Mouse (Mus musculus): ENCODE measurements around the gene Tead1. TPM values are rescaled to one million over a fixed set of nuclear protein-coding genes. Genes with fewer than 3 reads are reported as not detected.

The Tead1 gene
- polyA plus RNA-seq, 1 experiment from 2014 or later, result 6.0 TPM

DNA sequence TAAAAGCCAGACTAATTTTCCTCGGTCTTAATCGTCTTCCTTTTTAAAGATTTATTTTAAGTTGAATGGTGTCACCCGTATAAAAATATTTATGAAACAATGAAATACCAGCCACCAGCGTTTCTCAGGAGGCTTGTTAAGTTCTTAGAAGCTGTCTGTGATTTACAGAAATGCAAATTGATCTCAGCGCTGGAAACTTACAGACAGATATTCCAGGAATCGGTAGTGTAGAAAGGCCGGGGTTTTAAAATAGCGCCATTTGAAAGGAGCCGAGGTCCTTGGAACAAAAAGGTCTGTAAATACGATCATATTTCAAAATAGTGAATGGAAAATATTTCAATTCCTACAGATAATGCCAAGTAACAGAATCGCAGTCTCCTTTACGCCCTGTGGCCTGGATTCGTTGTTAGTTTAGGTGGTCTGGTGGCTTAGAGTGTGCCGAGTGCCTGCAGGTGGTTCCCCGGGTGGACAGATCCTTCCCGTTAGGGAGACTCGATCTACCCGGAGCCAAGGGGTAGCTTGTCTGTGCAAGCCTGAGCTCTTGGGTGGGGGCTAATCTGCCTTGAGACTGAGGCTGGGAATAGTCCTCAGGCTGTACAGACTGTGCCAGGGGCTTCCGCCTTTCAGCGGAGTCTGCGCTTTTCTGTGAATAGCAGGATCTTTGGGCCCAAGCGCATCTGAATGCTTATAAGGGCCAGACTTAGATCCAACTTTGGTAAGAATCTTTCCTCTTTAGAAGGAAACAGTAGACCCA, 1.6 kb downstream of the Tead1 start:
- no peak for ATAC-seq
- under 1% methylated on average over 22 of the region's 22 CpGs for WGBS
- Histone ChIP-seq H3K9ac (ENCODE audit: low read length) (peak overlapping the region; percentile 88), H3K4me2 (ENCODE audit: low read length) (peak overlapping the region; percentile 88), H3K27ac (ENCODE audit: low read depth, low read length) (peak overlapping the region; percentile 46; the same call in 1 of the 2 replicates), H3K4me3 (ENCODE audit: low read depth, low read length) (peak overlapping the region; percentile 83), H3K36me3 (ENCODE audit: control insufficient read depth, insufficient read depth, low read length) (no peaks in the 10 kb centered on the region), H3K27me3 (replicated peaks; ENCODE audit: control insufficient read depth, insufficient read depth, low read length) (no peaks in the 10 kb centered on the region), H3K9me3 (replicated peaks; ENCODE audit: control insufficient read depth, low read length) (no peaks in the 10 kb centered on the region), H3K4me1 (ENCODE audit: control insufficient read depth, insufficient read depth, low read length) (peaks cover 30% of the 10 kb centered on the region)
- DNase-seq (ENCODE audit: low spot score), result peak; percentile 78

DNA sequence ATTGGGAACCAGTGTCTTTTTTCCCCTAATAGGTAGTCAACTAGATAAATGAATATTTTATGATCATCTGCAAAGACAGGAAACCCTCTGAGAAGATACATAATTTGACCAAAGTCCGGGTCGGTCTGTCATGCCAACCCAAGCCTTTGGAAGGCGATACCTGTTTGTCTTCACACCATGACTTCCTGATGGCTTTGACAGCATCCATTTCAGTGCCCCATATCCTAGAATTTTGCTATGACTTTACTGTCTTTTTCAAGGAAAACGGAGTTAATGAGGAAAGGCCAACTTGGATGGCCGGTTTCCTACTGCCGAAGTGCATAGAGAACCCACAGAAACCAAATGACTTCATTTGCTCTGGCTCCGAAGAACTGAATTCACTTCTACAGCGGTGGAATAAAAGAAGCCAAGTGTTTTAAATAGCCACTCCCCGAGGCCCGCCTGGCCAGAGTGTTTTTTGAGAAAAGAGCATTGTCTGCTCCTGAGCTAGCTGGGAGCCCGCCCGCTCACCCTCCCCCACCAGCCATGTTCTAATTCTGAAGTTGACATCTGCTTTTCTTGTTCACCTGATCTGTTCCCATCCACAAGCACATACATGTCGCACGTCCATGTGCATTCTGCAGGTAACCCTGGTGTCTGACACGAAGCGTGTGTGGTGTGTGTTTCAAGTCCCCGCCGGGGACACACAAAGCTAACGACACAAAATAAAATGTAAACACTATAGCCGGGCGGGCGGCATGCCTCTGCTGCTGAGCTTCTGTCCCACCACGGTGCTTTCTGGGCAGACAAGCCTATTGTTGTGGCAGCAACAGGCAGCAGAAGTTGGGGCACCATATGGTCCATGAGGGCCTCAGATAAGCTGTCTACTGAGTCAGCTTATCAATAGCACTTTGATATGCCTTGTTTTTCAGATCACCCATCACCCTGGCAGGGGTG, 5.8 kb downstream of the Tead1 start:
- Histone ChIP-seq H3K36me3 (ENCODE audit: control insufficient read depth, insufficient read depth, low read length) (no peaks in the 10 kb centered on the region), H3K4me1 (ENCODE audit: control insufficient read depth, insufficient read depth, low read length) (peaks cover 38% of the 10 kb centered on the region), H3K4me3 (ENCODE audit: low read depth, low read length) (no peak overlapping the region), H3K9ac (ENCODE audit: low read length) (no peak overlapping the region), H3K27ac (ENCODE audit: low read depth, low read length) (no peak overlapping the region), H3K27me3 (replicated peaks; ENCODE audit: control insufficient read depth, insufficient read depth, low read length) (no peaks in the 10 kb centered on the region), H3K4me2 (ENCODE audit: low read length) (peak overlapping the region; percentile 40), H3K9me3 (replicated peaks; ENCODE audit: control insufficient read depth, low read length) (no peaks in the 10 kb centered on the region)
- WGBS, result 6% methylated on average over 23 of the region's 23 CpGs
- peak; percentile 66 for DNase-seq (ENCODE audit: low spot score)
- ATAC-seq, result peak; percentile 31; the same call in 1 of the 2 replicates

DNA sequence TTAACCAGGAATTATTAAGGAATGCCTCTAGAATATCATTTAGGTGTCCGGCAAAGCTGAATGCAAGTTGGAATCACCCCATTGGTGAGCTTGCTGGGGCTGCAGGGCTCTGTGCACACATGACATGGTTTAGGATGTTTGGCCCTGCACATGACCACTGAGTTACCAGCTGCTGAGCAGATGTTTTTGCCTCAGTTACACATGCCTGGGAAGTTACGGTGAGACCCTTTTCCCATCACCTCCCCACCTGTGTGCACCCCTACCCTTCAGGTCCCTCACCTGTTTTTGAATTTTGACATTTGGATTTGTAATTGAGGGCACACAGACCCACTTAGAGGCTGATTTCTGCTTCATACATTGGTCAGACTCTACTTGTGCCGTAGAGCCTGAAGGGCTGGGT, 6.9 kb downstream of the Tead1 start:
- Histone ChIP-seq H3K4me1 (ENCODE audit: control insufficient read depth, insufficient read depth, low read length) (peaks cover 42% of the 10 kb centered on the region), H3K27ac (ENCODE audit: low read depth, low read length) (no peak overlapping the region), H3K4me3 (ENCODE audit: low read depth, low read length) (no peak overlapping the region), H3K9ac (ENCODE audit: low read length) (no peak overlapping the region), H3K27me3 (replicated peaks; ENCODE audit: control insufficient read depth, insufficient read depth, low read length) (no peaks in the 10 kb centered on the region), H3K4me2 (ENCODE audit: low read length) (no peak overlapping the region), H3K9me3 (replicated peaks; ENCODE audit: control insufficient read depth, low read length) (no peaks in the 10 kb centered on the region), H3K36me3 (ENCODE audit: control insufficient read depth, insufficient read depth, low read length) (no peaks in the 10 kb centered on the region)
- no peak for ATAC-seq
- DNase-seq (ENCODE audit: low spot score), result no peak
- 80% methylated on average over 3 of the region's 3 CpGs for WGBS

GRCm38 (mm10) chr7:112686586-112686985, 7.5 kb downstream of the Tead1 start:
- ATAC-seq (no peak), DNase-seq (ENCODE audit: low spot score) (no peak)
- Histone ChIP-seq H3K27me3 (replicated peaks; ENCODE audit: control insufficient read depth, insufficient read depth, low read length) (no peaks in the 10 kb centered on the region), H3K36me3 (ENCODE audit: control insufficient read depth, insufficient read depth, low read length) (no peaks in the 10 kb centered on the region), H3K9ac (ENCODE audit: low read length) (no peak overlapping the region), H3K4me1 (ENCODE audit: control insufficient read depth, insufficient read depth, low read length) (peaks cover 44% of the 10 kb centered on the region), H3K9me3 (replicated peaks; ENCODE audit: control insufficient read depth, low read length) (no peaks in the 10 kb centered on the region), H3K4me2 (ENCODE audit: low read length) (no peak overlapping the region), H3K4me3 (ENCODE audit: low read depth, low read length) (no peak overlapping the region), H3K27ac (ENCODE audit: low read depth, low read length) (no peak overlapping the region)
- WGBS, result 57% methylated on average over 10 of the region's 10 CpGs

- WGBS, result 42% methylated on average over 9 of the region's 9 CpGs
- H3K4me2 ChIP-seq (ENCODE audit: low read length), result no peak overlapping the region
- no peak for ATAC-seq
- H3K27me3 ChIP-seq (replicated peaks; ENCODE audit: control insufficient read depth, insufficient read depth, low read length), result no peaks in the 10 kb centered on the region
- no peak overlapping the region for H3K9ac ChIP-seq (ENCODE audit: low read length)
- H3K4me1 ChIP-seq (ENCODE audit: control insufficient read depth, insufficient read depth, low read length), result peaks cover 32% of the 10 kb centered on the region
- no peak for DNase-seq (ENCODE audit: low spot score)
- no peaks in the 10 kb centered on the region for H3K36me3 ChIP-seq (ENCODE audit: control insufficient read depth, insufficient read depth, low read length)
- no peak overlapping the region for H3K4me3 ChIP-seq (ENCODE audit: low read depth, low read length)
- no peak overlapping the region for H3K27ac ChIP-seq (ENCODE audit: low read depth, low read length)
- no peaks in the 10 kb centered on the region for H3K9me3 ChIP-seq (replicated peaks; ENCODE audit: control insufficient read depth, low read length)
These were observed 9.4 kb downstream of the Tead1 start for GRCm38 (mm10) chr7:112688425-112689001.

- no peaks in the 10 kb centered on the region for H3K9me3 ChIP-seq (replicated peaks; ENCODE audit: control insufficient read depth, low read length)
- H3K4me2 ChIP-seq (ENCODE audit: low read length), result no peak overlapping the region
- 21% methylated on average over 7 of the region's 7 CpGs for whole genome bisulfite sequencing
- H3K27ac ChIP-seq (ENCODE audit: low read depth, low read length), result no peak overlapping the region
- ATAC-seq (no peak), DNase-seq (ENCODE audit: low spot score) (no peak)
- no peaks in the 10 kb centered on the region for H3K36me3 ChIP-seq (ENCODE audit: control insufficient read depth, insufficient read depth, low read length)
- no peaks in the 10 kb centered on the region for H3K27me3 ChIP-seq (replicated peaks; ENCODE audit: control insufficient read depth, insufficient read depth, low read length)
- no peak overlapping the region for H3K9ac ChIP-seq (ENCODE audit: low read length)
- H3K4me1 ChIP-seq (ENCODE audit: control insufficient read depth, insufficient read depth, low read length), result peaks cover 18% of the 10 kb centered on the region
- no peak overlapping the region for H3K4me3 ChIP-seq (ENCODE audit: low read depth, low read length)
These were observed 12.0 kb downstream of the Tead1 start for GRCm38 (mm10) chr7:112690836-112691781.

DNA sequence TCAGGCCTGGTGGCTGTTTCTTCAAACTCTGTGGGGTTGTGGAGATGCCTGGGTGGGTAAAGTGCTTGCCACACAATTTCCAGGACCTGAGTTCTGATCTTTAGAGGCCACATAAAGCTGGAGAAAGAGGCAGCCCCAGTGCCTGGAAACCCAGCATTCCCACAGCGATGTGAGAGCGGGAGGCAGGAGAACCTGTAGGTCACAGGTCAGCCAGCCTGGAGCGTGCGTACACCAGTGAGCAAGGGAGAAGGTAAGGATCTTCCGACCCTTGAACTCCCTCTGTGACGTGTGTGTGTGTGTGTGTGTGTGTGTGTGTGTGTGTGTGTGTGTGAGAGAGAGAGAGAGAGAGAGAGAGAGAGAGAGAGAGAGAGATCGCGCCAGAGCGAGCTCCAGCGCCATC, 14.4 kb downstream of the Tead1 start:
- Histone ChIP-seq H3K9me3 (replicated peaks; ENCODE audit: control insufficient read depth, low read length) (no peaks in the 10 kb centered on the region), H3K36me3 (ENCODE audit: control insufficient read depth, insufficient read depth, low read length) (no peaks in the 10 kb centered on the region), H3K4me2 (ENCODE audit: low read length) (no peak overlapping the region), H3K27me3 (replicated peaks; ENCODE audit: control insufficient read depth, insufficient read depth, low read length) (no peaks in the 10 kb centered on the region), H3K4me1 (ENCODE audit: control insufficient read depth, insufficient read depth, low read length) (peaks cover 39% of the 10 kb centered on the region), H3K27ac (ENCODE audit: low read depth, low read length) (no peak overlapping the region), H3K4me3 (ENCODE audit: low read depth, low read length) (no peak overlapping the region), H3K9ac (ENCODE audit: low read length) (no peak overlapping the region)
- DNase-seq (ENCODE audit: low spot score), result no peak
- ATAC-seq, result no peak
- 85% methylated on average over 10 of the region's 10 CpGs for WGBS

DNA sequence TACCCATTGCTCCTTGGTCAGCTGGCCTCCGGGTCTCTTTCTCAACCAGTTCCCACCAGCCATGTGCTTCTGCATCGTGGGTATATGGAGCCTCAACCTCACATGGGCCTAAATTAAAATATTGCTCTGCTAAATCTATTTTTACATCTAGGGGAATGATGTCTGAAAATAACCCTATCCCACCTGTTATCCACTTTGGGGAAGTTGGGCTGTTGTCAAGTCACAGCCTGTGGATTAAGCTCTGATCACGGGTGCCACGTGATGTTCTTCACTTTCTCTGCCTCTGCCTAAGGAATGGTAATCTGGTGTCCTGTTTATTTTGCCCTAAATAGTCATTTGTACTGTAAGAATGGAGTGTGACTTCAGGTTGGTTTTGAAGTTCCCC, 17.7 kb downstream of the Tead1 start:
- Histone ChIP-seq H3K9ac (ENCODE audit: low read length) (peak overlapping the region; percentile 5; the same call in 1 of the 2 replicates), H3K4me2 (ENCODE audit: low read length) (no peak overlapping the region), H3K4me3 (ENCODE audit: low read depth, low read length) (no peak overlapping the region), H3K4me1 (ENCODE audit: control insufficient read depth, insufficient read depth, low read length) (peaks cover 43% of the 10 kb centered on the region), H3K27ac (ENCODE audit: low read depth, low read length) (no peak overlapping the region; the same call in 1 of the 2 replicates), H3K36me3 (ENCODE audit: control insufficient read depth, insufficient read depth, low read length) (no peaks in the 10 kb centered on the region), H3K27me3 (replicated peaks; ENCODE audit: control insufficient read depth, insufficient read depth, low read length) (no peaks in the 10 kb centered on the region), H3K9me3 (replicated peaks; ENCODE audit: control insufficient read depth, low read length) (no peaks in the 10 kb centered on the region)
- ATAC-seq (no peak), DNase-seq (ENCODE audit: low spot score) (no peak)
- 53% methylated on average over 4 of the region's 4 CpGs for WGBS

Measured in forebrain, embryonic 14.5 days (tissue).